Mouse (Mus musculus) ovary, postnatal 36 days (tissue): ENCODE results near the gene Zcchc14.

Experiments
- DNase-seq: peaks from one replicate; pipeline ENCODE4 v3.0.0; 2022; ENCODE audit warnings: low spot score, mixed read lengths

Zcchc14 gene

GRCm38 (mm10) chr8:121552506-121552905 is 100.2 kb downstream of the Zcchc14 start:
- no peak for DNase-seq

GRCm38 (mm10) chr8:121551065-121551985 is 101.4 kb downstream of the Zcchc14 start:
- no peak for DNase-seq

GRCm38 (mm10) chr8:121550056-121550455 is 102.6 kb downstream of the Zcchc14 start:
- DNase-seq = no peak
